Mouse (Mus musculus) lung, postnatal 0 days (tissue): ENCODE measurements around the gene Rhox6. TPM values are rescaled to one million over a fixed set of nuclear protein-coding genes. Genes with fewer than 3 reads are reported as not detected.

Source experiments
- ATAC-seq: fragments of 200-750 bp; cut with Nextera tagmentation; 2 replicates; pipeline ENCODE4 v1.8.0; 2017; ENCODE audit warnings: moderate library complexity
- DNase-seq: peaks from one replicate; pipeline ENCODE4 v3.0.0-alpha.2; 2016; ENCODE audit warnings: low spot score
- H3K27ac ChIP-seq: fragments of 300-500 bp; sonication (generic); 2 replicates; pipeline ENCODE4 v1.5.1; 2014; ENCODE audit warnings: antibody characterized with exemption, mild to moderate bottlenecking, low read length, mixed read lengths
- H3K27me3 ChIP-seq: fragments of 300-500 bp; sonication (generic); replicated peaks from 2 replicates; pipeline ENCODE4 v1.6.1; 2014; ENCODE audit warnings: low read length, mixed read lengths; ENCODE audit not compliant: insufficient read depth
- H3K36me3 ChIP-seq: fragments of 300-500 bp; sonication (generic); 2 replicates; pipeline ENCODE4 v1.6.1; 2014; ENCODE audit warnings: low read length, mixed read lengths; ENCODE audit not compliant: insufficient read depth
- H3K4me1 ChIP-seq: fragments of 300-500 bp; sonication (generic); 2 replicates; pipeline ENCODE4 v1.6.1; 2014; ENCODE audit warnings: antibody characterized with exemption, low read depth, low read length, mixed read lengths; ENCODE audit not compliant: insufficient read depth
- H3K4me2 ChIP-seq: fragments of 300-500 bp; sonication (generic); replicated peaks from 2 replicates; pipeline ENCODE4 v1.6.1; 2014; ENCODE audit warnings: low read depth, mild to moderate bottlenecking, low read length, moderate library complexity, mixed read lengths
- H3K4me3 ChIP-seq: fragments of 300-500 bp; sonication (generic); 2 replicates; pipeline ENCODE4 v1.5.1; 2014; ENCODE audit warnings: low read depth, low read length
- H3K9ac ChIP-seq: fragments of 300-500 bp; sonication (generic); replicated peaks from 2 replicates; pipeline ENCODE4 v1.6.1; 2014; ENCODE audit warnings: low read depth, mild to moderate bottlenecking
- H3K9me3 ChIP-seq: fragments of 300-500 bp; sonication (generic); 2 replicates; pipeline ENCODE4 v1.6.1; 2016; ENCODE audit warnings: low read length, mixed read lengths
- CTCF ChIP-seq: IDR thresholded peaks from 2 replicates; pipeline ENCODE4 v1.5.1; 2016; ENCODE audit warnings: antibody characterized with exemption, mild to moderate bottlenecking
- EP300 ChIP-seq: IDR thresholded peaks from 2 replicates; pipeline ENCODE4 v1.6.1; 2016; ENCODE audit warnings: antibody characterized with exemption, mild to moderate bottlenecking, control low read depth
- WGBS: fragments of 180-500 bp; shearing (Covaris S2); extraction: QIAGEN DNeasy Blood & Tissue Kit; methylation state at CpG from one replicate; pipeline ENCODE4 v1.1.7; 2014; 5-methylcytosine and 5-hydroxymethylcytosine counted together
- polyA plus RNA-seq: library from polyadenylated mRNA; unstranded; fragments of >200 nt; fragmentation: Nextera tagmentation; extraction: Ambion mirVana; gene quantifications from 2 replicates; pipeline ENCODE4 v1.2.1, GENCODE M21; 2015

Rhox6 gene
- polyA plus RNA-seq, 1 experiment from 2014 or later: not detected

- Histone ChIP-seq H3K9ac (no peak overlapping the region), H3K4me1 (no peaks in the 10 kb centered on the region), H3K27ac (no peak overlapping the region), H3K4me2 (no peak overlapping the region), H3K27me3 (no peaks in the 10 kb centered on the region), H3K36me3 (no peaks in the 10 kb centered on the region), H3K9me3 (no peaks in the 10 kb centered on the region), H3K4me3 (no peak overlapping the region)
- no peak for DNase-seq
- ATAC-seq: no peak
- WGBS: 91% methylated on average over 2 of the region's 2 CpGs
- TF ChIP-seq EP300 (no peak), CTCF (no peak)
These were observed 44.9 kb downstream of the Rhox6 start for GRCm38 (mm10) chrX:37871641-37872040.

- no peaks in the 10 kb centered on the region for H3K9me3 ChIP-seq
- H3K4me3 ChIP-seq: no peak within 1 kb of the TSS
- TF ChIP-seq CTCF (no peak), EP300 (no peak)
- no peak for ATAC-seq
- WGBS: 68% methylated on average over 4 of the region's 4 CpGs
- H3K27ac ChIP-seq: no peak within 1 kb of the TSS
- no peaks in the 10 kb centered on the region for H3K36me3 ChIP-seq
- no peaks in the 10 kb centered on the region for H3K27me3 ChIP-seq
- DNase-seq: no peak
- H3K9ac ChIP-seq: no peak within 1 kb of the TSS
- H3K4me2 ChIP-seq: no peak within 1 kb of the TSS
- H3K4me1 ChIP-seq: no peaks in the 10 kb centered on the region
These were observed 52.1 kb downstream of the Rhox6 start, which contains the start of gene Rhox8 for GRCm38 (mm10) chrX:37878844-37879243. Gene Rhox8 (minus strand): TSS chrX:37878944.

Other genes starting within 250 kb of the Rhox6 start
- not detected in 2 replicates for gene Rhox3f, start 245.9 kb upstream of the Rhox6 start, polyA plus RNA-seq
- not detected in 2 replicates for gene Rhox4f, start 219.2 kb upstream of the Rhox6 start, polyA plus RNA-seq
- not detected in 2 replicates for gene Rhox3g, start 198.3 kb upstream of the Rhox6 start, polyA plus RNA-seq
- not detected in 2 replicates for gene Rhox2g, start 183.4 kb upstream of the Rhox6 start, polyA plus RNA-seq
- gene Rhox4g, start 175.6 kb upstream of the Rhox6 start, polyA plus RNA-seq: not detected in 2 replicates
- not detected in 2 replicates for gene Rhox3h, start 158.1 kb upstream of the Rhox6 start, polyA plus RNA-seq
- gene Rhox2h, start 153.6 kb upstream of the Rhox6 start, polyA plus RNA-seq: not detected in 2 replicates
- gene Rhox5, start 22.1 kb upstream of the Rhox6 start, polyA plus RNA-seq: 1.1 and 1.5 TPM in 2 replicates
- not detected in 2 replicates for gene Rhox7a, start 4.8 kb downstream of the Rhox6 start, polyA plus RNA-seq
- not detected in 2 replicates for gene Rhox8, start 52.0 kb downstream of the Rhox6 start, polyA plus RNA-seq
- gene Rhox7b, start 70.3 kb downstream of the Rhox6 start, polyA plus RNA-seq: not detected in 2 replicates
- not detected in 2 replicates for gene Rhox9, start 74.9 kb downstream of the Rhox6 start, polyA plus RNA-seq
- gene Btg1-ps1, start 191.9 kb downstream of the Rhox6 start, polyA plus RNA-seq: not detected in 2 replicates
- not detected in 2 replicates for gene Btg1-ps2, start 216.2 kb downstream of the Rhox6 start, polyA plus RNA-seq
- gene Rhox10, start 239.6 kb downstream of the Rhox6 start, polyA plus RNA-seq: not detected in 2 replicates